Mouse (Mus musculus) mouse embryonic stem cell (cell line): ENCODE measurements around the gene Itgb1bp1.

Experiments used
- in situ Hi-C, 2 experiments: fragments of 300-500 bp; cut with MboI; formaldehyde crosslinking; loops; 1 replicate in 1 of 2; 3 replicates in 1 of 2; pipeline ENCODE4 v1.14.3; 2019 to 2020; ENCODE audit warnings: low sequenced_read_pairs in 2 of 2, low pct_unique_long_range_greater_than_20kb in 1 of 2, mixed read lengths in 1 of 2; ENCODE audit not compliant: unreplicated experiment in 1 of 2

The Itgb1bp1 gene

DNA sequence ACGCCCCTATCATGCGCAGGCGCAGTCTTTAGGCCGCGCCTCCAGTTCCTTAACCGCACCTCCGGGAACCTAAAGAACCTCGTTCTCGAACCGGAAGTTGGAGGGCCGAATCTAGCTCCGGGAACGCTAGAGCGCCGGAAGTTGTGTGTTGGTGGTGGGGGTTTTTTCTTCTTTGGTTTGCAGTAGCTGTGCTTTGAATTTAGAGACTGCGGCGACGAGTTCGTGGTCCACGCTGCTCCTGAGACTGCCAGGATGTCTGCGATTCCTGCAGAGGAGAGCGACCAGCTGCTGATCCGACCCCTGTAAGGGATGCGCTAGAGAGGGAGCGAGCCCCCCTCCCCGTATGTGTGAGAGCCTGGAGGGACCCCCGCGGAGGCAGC lies at the start of gene Itgb1bp1:
Itgb1bp1 (minus strand) TSS at position 42 of the 380 bp plus-strand sequence.
- in situ Hi-C loops, result no loop called here

DNA sequence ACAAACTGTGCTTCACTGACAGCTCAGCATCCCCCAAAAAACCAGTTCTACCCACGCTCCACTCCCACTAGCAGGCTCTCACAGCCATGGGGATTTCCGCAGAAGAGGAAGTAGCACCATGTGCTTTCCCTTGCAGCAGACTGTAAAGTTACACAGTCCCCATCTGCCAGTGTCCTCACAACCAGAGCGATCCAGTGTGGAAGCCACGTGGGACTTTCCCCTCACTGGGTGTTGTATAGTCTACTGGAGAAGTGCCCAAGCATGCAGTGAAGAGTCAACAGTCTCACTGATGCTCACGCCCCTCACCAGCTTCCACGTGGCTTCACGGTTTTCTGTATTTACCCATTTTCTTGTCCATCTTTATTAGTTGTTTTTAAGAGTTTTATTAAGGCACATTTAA lies 49.8 kb upstream of the Itgb1bp1 start:
- in situ Hi-C loops, result no loop called here

DNA sequence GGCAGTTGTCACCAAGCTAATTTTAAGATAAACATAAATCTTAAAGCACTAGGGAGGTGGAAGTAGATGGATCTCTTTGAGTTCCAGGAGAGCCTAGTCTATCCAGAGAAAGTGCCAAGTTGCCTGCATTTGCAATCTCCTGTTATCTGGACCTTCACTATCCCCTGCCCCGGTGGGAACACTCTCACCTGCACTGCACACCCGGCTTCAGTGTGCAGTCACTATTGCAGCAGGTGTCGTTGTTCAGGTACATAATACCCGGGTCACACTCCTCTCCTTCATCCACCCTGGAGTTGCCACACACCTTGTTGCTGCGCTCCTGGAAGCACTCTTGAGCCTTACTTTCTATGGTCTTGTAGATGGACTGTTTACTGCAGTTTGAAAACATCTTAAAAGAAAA lies 47.7 kb upstream of the Itgb1bp1 start:
- in situ Hi-C loops, result no loop called here

DNA sequence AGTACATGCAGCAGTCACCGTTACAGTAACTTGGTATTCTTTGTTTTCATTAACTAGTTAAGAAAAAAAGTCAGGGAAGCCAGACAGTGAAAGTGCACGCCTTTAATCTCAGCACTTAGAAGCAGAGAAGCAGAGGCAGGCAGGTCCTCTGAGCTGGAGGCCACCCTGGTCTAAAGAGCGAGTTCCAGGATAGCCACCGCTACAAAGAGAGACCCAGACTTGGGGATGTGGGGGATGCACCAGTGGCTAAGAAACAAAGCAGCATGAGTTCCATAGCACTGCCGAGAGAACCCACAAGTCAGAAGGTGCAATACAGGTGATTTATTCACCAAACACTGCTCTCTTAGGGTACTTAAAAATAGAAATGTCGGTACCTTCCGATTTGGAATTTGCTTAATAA lies 46.9 kb upstream of the Itgb1bp1 start:
- in situ Hi-C loops, result no loop called here

DNA sequence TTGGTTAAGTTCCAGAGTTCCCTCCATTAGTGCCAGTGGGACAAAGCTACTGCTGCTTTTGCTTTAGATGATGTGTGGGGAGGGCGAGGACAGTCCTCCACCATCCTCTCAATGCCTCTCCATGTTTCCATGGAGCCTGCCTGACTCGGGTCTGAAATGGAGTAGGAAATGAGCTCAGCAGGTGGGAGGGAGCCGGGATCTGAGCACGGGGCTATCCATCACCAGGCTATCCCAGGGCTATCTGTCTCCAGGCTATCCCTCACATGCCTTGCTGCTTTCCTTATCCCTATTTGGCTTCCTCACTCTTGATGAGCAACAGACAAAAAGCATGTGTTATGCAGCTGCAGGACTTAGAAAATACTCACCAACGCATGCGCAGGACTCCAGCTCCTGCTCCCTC lies 45.6 kb upstream of the Itgb1bp1 start:
- in situ Hi-C loops, result no loop called here

DNA sequence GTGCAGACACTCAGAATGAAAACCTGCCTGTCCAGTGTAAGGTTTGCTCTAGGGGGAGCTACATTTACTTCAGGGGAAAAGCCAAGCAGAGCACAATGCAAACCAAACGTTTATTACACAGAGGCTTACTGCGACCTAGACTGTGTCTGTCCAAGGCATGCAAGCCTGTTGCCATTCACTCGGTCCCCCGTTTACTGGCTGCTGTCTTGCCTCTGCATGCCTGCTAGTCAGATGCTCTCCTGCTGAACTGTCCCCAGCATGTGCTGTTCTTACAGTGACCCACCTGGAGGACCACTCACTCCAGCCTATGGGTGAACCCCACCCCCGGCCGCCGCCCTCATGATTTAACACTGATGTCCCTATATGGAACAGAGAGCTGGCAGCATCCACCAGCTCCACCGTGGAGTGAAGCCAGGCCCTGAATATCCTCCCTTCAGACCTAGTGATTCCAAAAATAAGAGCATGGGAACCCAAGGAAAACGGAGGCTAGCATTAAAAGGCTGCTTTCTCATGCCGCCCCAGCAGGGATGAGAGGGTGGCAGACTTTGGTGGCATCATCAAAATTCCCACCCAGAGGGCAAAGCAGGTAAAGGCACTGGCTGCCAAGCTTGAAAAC lies 45.0 kb upstream of the Itgb1bp1 start:
- in situ Hi-C loops, result no loop called here

DNA sequence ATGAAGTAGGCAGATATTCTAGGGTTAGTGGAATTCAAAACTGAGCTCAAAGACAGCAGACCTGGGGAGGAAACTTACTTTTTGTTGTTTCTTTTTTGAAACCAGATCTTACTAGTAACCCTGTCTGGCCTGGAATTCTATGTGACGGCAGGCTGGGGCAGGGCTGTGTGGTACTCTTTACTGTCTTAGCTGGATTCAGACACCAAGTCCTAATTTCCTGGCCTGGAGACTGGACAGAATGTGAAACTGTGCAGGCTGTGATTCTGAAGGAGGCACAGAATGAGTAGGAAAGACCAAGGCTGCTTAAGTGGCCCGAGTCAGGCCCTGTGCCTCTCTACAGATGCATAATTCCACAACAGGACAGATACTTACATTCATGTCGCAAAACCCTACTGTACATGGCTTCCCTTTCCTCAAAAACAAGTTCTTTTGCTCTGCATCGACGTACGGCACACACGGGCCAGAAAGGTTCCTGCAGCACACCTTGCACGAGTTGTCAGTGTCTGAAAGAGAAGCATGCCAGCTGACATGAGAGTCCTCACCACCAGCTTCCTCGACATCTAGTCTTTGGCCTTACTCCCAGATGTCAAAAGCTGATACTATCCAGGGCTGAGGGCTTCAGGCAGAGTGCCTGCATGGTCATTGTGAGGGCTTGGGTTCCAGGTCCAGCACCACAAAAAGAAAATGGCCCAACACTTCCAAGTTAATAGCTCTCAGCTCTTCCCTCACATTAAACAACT lies 43.7 kb upstream of the Itgb1bp1 start:
- in situ Hi-C loops, result no loop called here

DNA sequence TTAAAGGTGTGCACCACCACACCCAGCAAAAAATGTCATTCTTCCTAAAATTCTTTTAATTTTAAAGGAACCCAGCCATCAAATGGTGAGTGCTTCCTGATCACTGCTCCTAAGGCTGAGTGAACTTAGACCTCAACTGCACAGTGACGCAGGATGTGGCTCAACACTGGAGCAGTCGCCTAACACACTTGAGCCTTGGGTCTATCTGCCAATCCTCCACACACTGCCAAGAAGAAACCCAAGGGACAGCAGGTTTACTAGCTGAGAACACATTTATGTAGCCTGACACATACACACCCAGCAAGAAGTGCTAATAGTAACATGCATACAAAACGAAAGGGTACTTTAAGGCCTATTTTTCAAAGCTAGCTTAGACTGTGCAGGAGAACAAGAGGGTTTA lies 40.2 kb upstream of the Itgb1bp1 start:
- in situ Hi-C loops, result no loop called here

DNA sequence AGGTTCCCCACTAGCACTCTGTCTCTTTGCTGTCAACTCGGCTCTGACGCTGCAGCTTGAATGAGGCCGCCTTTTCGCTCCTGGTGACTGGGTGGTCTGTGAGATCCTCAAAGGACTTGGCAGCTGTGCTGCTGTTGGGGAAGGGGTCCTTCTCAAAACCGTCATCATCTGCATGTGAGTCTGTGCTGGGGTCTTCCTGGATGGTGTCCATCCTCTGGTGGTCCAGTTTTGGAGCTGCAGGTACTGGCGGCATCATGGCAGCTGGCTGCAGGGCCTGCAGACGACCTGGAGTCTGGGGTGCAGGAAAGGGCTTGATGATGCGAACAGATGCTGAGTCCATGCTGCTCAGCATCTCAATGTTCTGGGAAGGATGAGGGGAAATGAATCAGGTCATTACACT lies 39.2 kb upstream of the Itgb1bp1 start:
- in situ Hi-C loops, result no loop called here

DNA sequence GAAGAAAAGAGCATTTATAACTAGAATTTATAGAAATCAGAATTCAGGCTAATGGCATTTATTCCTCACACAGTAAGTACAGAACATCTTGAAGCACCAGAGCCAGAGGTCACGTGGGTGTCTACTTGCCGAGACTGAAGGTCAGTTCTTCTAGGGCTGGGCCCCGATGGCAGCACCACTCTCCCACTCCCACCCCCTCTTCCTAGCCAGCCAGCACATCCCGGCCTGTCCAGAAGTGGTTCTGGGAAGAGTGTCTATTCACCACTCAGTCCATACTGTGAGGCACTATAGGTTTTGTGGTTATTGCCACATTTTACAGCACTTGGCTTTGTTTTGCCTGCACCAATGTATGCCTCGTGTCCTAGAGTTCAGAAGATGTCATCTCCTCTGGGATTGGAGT lies 38.0 kb upstream of the Itgb1bp1 start:
- in situ Hi-C loops, result no loop called here

DNA sequence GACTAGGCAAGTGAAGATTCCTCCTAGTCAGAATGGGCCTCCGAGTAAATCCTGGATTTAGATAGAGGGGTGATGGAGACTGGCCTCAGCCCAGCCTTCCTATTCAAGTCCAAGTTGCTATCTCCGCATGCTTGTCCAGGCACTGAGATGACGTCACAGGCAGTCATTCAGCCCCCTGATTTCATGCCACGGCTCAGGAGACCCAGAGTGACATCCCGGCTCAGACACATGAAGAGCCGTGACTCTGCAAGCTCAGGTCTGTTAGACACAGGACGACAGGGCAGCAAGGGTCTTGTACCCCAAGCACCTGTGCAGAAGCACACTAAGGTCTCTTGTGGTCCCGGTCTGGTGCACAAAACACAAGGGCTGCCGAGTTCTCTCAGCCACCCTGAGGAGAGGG lies 36.8 kb upstream of the Itgb1bp1 start:
- in situ Hi-C loops, result no loop called here

DNA sequence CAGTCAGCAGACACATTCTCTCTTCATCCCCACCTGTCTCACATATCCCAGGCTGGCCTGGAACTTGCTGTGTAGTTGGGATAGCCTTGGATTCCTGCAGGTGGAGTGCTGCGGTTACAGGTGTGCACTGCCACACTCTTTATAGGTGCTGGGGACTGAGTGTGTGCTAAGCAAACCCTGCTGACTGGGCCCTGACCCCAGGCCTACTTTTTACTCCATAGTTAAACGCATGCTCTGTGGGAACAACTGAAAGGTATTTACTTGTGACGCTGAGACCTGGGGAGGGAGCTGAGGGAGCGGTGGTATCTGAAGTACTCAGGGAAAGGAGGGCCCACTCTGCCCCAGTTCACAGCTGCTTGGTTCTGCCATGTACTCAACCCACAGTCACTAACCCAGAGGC lies 36.2 kb upstream of the Itgb1bp1 start:
- in situ Hi-C loops, result no loop called here

DNA sequence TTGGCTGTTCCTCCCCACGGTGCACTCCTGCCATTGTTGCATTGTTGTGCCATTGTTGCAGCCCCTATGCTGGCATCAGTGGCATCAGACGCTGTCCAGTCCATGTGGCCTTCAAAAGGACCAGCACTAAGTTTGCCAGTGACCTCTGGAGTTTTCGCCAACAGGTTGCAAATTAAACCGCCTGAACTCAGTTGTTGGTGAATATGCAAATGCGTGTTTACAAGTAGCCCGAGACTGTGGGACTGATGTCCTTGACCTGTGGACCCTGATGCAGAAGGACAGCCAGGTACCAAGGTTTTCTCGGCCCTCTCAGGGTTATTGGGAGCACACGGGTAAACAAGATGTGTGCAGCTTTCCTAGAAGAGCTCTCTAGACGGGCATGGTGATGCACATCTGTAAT lies 35.1 kb upstream of the Itgb1bp1 start:
- in situ Hi-C loops, result no loop called here

DNA sequence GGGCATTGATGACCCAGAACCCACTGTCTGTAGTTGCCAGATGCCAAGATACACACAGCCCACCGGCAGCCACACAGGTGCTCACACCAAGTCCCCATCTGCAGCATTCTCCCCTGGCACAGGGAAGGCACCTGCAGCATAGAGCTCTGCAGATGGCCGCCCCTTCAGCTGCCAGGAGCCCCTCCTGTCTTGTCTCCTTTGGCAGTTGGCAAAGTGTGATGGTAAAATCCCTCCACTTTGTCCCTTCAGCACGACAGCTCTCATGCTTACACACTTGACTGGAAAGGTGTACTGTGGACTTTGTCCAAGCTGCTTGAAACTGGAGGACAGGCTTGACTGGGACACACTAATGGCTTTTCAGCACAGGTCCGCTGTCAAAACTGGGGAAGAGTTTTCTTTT lies 34.2 kb upstream of the Itgb1bp1 start:
- in situ Hi-C loops, result no loop called here

DNA sequence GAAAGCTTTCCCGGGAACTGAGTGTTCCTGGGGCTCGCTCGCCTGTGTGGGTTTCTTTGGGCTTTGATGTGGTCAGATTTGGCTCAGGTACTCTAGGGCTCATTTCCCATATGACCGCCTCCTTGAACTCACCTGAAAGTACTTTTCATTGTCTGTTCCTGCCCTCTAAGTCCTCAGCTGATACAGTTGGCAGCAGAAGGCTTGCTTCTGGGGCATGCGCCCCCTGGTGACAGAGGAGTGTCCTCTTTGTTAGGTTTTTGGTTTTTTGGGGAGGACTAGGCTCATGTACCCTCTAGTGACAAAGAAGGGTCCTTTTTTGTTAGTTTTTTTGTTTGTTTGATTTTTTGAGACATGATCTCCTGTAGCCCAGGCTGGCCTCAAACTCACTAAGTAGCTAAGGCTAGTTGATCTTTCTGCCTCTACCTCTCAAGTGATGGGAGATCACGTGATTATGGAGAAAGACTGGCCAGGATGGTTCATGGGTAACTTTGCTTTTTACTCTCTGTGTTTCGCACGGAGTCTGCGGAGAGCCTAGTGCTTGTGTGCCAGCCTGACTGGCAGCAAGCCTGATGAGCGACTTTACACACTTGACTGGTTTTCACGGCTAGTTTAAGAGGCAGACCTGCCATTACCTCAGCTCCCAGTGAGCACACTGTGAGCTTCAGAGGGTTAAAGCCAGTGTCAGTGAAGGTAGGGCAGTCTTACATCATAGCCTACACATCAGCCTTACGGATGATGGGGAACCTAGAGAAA lies 32.2 kb upstream of the Itgb1bp1 start:
- in situ Hi-C loops, result no loop called here

DNA sequence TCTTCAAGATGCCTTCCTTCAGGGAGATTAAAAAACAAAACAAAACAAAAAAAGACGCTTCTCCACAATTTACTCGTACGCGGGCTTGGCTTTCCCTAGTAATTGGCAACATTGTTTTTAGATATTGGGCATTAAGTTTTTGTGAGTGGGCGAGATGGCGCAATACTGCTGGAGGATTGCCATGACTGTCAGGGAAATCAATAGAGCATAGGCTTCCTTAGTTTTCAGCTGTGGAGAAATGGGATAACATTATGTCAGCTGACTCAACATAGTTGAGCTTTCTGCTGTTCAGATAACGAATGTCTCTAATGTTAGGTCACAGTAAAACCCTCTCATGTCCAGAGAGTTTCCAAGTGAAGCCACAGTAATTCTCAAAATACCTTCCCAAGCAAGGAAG lies 30.8 kb upstream of the Itgb1bp1 start:
- in situ Hi-C loops, result no loop called here

DNA sequence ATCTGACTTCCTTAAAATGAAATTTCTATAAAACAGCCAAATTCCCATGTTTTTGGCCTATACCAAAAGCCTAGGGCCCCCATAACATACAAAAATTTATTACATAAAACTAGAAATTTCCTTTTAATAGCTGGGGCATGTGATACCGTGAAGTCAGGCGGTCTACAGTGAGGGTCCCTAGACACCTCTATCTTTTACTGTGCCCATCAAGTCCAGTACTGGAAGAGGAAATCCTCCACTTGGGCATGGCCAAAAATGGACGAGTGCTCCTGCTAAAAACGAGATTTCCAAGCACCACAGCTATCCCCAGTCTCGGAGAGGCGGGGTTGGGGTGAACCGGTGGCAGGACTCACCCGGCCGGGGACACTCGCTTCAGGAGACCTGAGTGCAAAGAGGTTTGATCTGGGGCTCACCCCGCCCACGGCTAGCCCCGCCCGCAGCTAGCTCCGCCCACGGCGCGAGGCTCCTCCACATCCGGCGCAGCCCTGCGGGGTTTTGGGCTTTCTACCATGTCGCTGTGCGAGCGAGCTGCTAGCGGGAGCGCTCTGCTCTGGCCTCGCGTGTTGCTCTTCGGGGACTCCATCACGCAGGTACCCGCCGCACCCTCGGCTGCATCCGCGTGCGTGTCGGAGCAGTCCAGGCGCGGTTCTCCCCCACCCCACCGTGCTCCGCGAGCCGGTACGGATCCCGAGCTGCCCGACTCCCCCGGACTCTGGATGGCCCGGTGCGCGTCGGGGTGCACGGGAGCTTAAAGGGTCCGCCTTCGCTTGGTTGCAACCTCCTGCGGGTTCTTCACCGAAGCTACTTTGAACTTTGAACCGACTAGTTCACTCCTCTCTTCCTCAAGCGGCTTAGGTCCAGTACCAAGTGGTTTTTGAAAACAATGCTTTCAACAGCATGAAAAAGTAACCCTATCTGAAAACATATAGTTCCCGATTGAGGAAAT lies 30.1 kb upstream of the Itgb1bp1 start, which contains the start of gene Iah1:
Iah1 (plus strand) TSS at position 467 of the 946 bp plus-strand sequence.
- in situ Hi-C loops, result no loop called here

DNA sequence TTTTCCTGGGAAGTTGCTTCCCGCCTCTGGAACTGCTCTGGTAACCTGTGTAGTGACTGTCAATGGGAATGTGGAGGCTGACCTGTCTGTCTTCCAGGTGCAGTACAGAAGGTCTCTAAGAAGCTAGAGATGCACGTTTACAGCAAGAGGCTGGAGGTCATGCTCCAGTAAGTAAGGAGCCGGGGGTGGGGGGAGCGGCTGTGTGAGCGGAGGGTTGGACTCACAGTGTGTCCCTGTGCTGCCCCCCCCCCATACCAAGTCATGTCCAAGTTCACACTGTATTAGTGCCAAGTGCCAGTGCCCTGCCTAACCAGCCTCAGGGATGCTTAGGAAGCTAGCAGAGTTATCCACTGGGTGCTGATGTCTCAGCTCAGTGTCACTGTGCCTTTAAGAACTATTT lies 26.1 kb upstream of the Itgb1bp1 start:
- in situ Hi-C loops, result no loop called here

DNA sequence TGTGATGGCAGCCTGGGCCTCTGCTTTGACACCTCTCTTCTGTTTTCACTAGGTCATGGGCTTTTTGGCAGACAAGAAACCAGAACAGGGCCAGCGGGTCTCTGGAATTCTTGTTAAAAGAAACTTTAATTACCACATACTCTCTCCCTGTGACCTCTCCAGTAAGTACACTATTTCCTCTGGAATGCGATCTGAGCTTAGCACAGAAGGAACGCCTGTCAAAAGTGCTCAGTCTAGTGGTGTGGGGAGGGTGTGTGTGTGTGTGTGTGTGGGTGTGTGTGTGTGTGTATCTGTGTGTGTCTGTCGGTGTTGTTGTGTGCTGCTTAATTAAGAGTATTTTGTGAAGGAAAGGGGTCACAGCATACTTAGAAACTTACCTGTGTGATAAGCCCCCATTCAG lies 20.6 kb upstream of the Itgb1bp1 start:
- in situ Hi-C loops, result no loop called here
